Mouse (Mus musculus) megakaryocyte progenitor cell, adult 5-6 weeks (primary cell): ENCODE results near the gene C1s2. TPM values are rescaled to one million over a fixed set of nuclear protein-coding genes. Genes with fewer than 3 reads are reported as not detected.
A peak's percentile ranks its signal among the peaks of the same experiment; 100 is the strongest.
"Not testable (repeated sequence)": the region's sequence is repeated elsewhere in the genome, so short reads cannot be mapped to it uniquely, and the experiment has no call there.

Source experiments
- ATAC-seq: replicated peaks from 2 replicates; pipeline ENCODE4 v1.8.0; 2016; ENCODE audit warnings: mild to moderate bottlenecking, moderate TSS enrichment, inconsistent platforms; ENCODE audit not compliant: poor library complexity
- total RNA-seq, 2 experiments: library from RNA; stranded (forward) in 1 of 2; stranded (reverse) in 1 of 2; fragments of 157-497, 149-512 nt in 1 of 2; fragments of 200-1000 nt in 1 of 2; gene quantifications; 2 replicates each; pipeline versions ENCODE4 v1.2.3 to v1.2.4; 2015 to 2017

Gene C1s2
- total RNA-seq, 2 experiments from 2014 or later, result not detected

DNA sequence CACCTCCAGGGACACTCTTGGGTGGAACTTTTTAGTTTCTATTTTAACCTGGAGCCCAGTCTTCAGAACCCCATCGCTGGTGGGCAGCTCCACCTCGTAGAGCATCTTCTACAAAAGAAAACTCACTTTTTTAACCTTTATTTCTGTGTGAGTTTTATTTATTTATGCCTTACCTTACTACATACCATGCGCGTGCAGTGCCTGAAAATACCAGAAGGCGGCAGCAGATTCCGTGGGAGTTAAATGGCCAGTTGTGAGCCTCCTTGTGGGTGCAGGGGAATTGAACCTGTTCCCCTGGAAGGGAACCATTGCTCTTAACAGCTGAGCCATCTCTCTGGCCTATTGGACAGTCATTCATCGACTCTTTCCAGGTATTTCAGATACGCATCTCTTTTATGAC lies 5.1 kb upstream of the C1s2 start:
- peak; percentile 71 for ATAC-seq

DNA sequence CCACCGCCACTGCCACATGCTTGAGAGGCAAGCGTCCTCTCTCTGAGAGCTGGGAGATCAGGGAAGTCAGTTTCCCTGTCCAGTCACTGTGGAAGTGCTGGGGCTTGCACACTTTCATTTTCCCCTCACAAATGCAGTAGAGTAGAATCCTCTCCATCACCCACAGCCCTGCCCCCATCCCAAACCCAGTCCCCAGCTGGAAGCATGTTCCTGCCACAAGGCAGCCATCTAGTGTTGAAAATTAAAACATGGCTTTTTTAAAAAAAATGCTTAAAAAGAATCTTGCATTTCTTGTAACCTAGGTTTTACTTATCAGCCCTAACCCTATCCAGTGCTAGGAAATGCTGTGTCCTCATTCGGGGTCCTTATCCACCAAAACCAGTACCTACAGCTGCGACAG lies 4.2 kb upstream of the C1s2 start:
- peak; percentile 26 for ATAC-seq

DNA sequence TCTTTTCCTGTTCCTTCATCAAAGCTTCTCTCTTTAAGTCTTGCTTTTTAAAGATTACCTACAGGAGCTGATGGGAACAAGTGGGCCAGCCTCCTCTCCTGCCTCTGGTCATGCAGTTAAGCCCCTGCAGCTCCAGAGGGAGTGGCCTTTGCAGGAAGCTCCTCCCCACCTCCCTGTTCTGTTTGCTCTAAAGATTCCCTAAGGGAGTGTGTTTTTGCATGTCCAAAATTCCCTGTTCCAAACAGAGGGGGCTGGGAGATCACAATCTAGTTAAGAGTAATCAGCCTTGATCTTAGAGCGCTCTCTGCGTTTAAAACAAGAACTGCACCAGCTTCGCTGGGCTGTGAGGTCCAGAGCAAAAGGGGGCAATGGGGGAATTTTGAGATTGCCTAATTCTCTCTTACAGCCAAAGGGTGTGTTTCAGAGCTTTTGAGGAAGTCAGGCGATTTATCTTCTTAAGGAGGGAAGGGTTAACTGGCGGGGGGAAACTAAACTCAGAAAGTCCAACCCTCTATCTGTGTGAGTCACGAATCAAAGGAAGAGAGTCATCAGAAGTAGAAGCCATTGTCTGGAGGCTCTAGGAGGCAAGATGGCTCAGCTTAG lies 1.1 kb upstream of the C1s2 start:
- peak; percentile 74 for ATAC-seq

DNA sequence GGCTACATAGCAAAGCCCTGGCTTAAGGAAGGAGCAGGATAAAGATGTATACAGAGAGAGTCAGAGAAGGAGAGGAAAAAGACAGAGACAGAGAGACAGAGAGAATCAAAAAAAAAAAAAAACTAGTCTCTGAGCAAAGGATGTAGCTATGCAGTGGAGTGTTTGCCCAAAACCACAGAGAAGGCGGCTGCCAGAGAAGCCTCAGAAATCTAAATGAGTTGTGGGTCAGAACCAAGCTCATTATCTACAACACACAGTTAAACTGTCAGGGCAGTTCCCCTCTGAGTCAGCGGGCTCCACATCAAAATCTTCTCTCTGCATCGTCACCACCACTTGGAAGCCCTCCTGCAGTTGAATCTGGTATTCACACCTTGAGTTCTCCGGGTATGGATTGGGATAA lies 5.1 kb downstream of the C1s2 start:
- peak; percentile 48 for ATAC-seq

DNA sequence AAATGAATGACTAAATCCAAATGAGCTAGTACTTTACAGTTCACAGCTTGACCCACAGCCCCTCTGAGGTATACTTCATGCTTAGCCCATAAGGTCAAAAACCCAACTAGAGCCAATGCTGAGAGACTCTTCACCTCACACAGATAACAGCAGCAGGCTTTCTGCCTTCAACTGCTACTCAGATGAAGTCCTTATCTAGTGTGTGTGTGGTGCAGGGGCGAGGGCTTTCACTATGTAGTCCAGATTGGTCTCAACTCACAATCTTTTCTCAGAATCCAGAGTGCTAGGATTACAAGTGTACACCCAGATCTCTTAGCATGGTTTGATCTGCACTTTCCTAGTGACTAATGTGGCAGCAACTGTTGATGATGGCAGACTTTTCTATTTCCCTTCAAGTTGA lies 9.7 kb downstream of the C1s2 start:
- ATAC-seq, result peak; percentile 57

DNA sequence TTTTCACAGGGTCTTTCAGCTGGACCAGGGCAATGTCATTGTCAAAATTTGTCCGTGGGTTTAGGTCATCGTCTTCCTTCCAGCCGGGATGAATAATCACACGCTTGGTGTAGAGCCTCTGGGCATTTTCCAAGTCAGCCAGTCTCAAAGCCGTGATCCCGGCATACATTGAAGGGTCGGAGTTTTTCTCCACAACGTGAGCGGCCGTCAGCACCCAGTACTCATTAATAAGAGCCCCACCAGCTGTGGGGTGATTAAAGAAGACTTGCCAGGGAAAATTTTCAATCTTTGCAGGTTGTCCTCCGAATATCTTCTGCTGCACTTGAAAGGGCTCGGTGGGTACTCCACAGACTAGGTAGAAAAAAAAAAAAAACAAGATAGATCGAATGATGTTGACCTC lies 10.3 kb downstream of the C1s2 start:
- ATAC-seq, result no peak

DNA sequence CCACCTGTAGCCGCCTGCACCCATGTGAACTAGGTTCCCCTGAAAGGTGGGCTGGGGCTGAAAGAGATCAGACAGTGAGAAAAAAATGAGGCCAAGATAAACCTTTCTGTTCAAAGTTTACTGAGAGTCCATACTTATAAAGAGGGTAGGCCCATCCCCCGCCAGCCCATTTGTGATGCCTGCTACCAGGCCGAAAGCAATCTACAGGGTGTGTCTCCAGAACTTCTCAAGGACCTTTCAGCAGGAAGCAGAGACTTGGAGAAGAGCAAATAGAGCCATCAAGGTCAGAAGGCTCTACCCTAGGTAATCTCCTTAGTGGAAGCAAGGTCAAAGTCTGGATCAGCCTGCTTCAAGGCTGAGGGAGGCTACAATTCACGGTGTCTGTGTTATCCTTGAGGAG lies 33.9 kb downstream of the C1s2 start:
- no peak for ATAC-seq

DNA sequence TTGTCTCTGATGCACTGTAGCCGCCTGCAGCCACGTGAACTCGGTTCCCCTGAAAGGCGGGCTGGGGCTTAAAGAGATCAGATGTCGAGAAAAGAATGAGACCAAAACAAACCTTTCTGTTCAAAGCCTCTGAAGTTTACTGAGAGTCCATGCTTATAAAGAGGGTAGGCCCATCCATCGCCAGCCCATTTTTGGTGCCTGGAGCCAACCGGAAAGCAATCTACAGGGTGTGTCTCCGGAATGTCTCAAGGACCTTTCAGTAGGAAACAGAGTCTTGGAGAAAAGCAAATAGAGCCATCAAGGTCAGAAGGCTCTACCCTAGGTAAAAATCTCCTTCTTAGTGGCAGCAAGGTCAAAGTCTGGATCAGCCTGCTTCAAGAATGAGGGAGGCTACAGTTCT lies 42.8 kb downstream of the C1s2 start:
- ATAC-seq, result no peak

DNA sequence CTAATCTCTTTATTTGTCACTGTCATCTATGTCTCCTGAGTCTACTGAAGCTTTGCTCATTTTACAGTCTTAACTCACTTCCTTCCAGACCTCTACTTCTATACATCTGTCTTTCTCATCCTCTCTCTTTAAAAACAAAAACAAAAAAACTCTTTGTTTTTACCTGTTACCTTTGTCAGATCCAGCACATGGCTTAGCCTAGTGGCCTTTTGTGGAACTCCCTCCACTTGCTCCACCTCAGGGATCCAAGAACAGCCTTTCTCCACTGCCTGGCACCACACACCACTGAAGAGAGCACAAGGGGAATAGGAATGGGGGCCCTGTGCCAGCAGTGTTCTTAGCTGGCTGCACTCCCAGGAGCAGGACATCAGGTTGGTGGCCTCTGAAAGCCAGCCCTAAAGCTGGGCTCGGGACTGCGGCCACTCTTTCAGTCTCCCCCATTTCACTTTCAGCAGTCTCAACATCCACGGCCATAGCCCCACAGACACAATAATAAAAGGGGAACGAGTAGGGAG lies 43.6 kb downstream of the C1s2 start:
- no peak for ATAC-seq

DNA sequence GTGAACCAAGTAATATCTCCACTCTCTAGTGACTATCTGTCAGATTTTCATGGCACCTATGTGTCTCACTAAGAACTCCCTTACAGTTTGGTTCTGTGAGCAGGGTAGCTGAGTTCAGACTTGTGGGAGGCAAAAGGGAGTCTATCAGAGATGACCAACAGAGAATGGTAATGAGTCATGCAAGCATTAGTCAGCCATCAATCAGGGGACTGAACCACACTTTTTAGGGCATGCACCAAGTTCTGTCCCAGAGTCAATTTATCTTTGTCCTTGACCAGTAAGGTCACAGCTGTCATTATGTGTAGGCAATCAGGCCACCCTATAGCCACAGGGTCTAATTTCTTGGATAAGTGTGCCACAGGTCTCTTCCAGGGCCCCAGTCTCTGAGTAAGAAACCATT lies 47.1 kb downstream of the C1s2 start:
- ATAC-seq, result no peak

DNA sequence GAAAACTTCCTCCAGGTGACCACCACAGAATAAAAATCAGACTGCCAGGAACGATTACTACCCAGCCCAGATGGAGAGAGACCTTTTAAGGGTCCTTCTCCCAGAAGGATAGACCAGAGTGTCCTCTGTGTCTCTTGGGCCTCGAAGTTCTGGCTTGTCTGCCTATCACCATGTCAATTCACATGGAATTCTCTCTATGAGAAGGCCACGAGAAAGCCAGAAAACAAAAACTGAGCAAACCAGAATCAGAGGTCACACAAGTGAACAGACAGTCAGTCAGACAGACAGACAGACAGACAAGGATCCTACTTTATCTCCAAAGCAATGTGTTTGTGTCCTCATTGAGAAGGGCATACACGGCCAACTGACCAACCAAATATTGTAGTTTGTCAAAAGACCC lies 49.6 kb downstream of the C1s2 start:
- ATAC-seq, result no peak

DNA sequence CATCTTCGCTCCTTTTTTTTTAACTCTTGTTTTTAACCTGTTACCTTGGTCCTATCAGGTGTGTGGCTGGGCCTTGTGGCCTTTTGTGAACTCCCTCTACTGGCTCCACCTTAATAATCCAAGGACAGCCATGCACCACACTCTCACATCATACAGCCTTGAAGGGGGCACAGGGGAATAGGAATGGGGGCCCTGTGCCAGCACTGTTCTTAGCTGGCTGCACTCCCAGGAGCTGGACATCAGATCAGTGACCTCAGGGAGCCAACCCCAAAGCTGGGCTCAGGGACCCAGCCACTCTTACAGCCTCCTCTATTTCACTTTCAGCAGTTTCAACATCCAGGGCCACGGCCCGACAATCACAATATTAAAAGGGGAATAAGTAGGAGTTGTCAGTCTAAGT lies 50.1 kb downstream of the C1s2 start:
- no peak for ATAC-seq

DNA sequence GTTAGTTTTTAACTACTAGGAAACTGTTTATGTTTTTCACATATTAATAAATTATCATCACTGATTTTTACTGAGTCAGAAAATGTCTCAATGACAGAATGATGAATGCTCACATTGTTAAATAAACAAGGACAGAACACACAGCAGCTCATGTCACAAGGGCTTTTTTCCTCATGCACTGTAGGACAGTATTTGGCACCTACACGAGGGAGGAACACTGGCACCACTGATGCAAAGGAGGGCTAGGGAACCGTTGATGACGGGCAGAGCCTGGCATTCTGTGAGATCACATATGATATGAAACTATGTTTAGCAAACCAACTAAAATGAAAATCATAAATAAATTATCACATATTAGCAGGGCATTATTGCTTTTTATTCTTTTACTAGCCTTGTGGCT lies 51.0 kb downstream of the C1s2 start:
- ATAC-seq, result no peak

DNA sequence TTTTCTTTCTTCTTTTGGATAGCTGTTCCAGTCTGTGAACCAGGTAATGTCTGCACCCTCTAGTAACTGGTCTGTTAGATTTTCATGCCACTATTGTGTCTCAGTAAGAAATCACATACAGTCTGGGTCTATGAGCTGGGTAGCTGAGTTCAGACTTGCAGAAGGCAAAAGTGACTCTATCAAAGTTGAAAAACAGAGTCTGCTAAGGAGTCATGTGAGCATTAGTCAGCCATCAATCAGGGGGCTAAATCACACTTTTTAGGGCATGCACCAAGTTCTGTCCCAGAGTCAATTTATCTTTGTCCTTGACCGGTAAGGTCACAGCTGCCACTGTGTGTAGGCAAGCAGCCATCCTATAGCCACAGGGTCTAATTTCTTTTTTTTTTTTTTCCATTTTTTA lies 53.7 kb downstream of the C1s2 start:
- no peak for ATAC-seq

DNA sequence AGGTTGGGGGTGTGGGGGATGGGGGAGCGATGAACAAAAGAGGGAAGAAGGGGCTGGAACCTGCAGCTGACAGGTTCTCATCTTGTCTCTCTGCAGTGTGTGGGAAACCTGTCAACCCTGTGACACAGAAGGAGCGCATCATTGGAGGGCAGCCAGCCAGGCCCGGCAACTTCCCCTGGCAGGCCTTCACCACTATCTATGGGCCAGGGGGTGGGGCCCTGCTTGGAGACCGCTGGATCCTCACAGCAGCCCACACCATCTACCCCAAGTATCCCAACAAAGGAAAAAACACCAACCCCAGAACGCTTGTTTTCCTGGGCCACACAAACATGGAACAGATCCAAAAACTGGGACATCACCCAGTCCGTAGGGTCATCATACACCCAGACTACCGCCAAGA lies 55.7 kb downstream of the C1s2 start:
- peak; percentile 68 for ATAC-seq

DNA sequence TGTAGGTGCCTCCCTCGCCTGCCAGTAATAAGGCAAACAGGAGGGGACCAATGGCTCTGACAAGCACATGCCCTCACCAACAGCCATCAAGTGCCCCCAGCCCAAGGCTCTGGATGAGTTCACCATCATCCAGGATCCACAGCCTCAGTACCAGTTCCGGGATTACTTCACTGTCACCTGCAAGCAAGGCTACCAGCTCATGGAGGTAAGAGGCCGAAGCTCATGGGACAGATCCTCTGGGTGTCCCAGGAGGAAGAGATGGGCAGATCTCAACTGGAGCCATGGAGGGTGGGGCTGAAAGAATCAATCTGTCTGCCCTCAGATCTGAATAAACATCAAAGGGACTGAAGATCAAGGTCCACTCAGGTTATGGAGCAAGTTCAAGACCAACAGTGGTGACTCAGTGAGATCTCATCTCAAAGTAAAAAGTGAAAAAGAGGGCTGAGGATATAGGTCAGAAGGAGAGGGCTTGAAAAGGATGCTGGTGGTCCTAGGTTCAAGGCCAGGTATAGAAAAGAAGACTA lies 60.7 kb downstream of the C1s2 start:
- ATAC-seq, result not testable (repeated sequence)

Other genes with a start within 250 kb of the C1s2 start
- gene Pex5, start 221.0 kb downstream of the C1s2 start, total RNA-seq (2015), result 15.5 and 20.7 TPM in 2 replicates
- gene Pex5, start 221.0 kb downstream of the C1s2 start, total RNA-seq (2017), result 18.9 and 20.6 TPM in 2 replicates
- 5.1 and 8.7 TPM in 2 replicates for gene Clstn3, start 171.3 kb downstream of the C1s2 start, total RNA-seq (2015)
- gene Clstn3, start 171.3 kb downstream of the C1s2 start, total RNA-seq (2017), result 6.8 and 10.4 TPM in 2 replicates
- 3.3 and 3.5 TPM in 2 replicates for gene C1rl, start 143.0 kb downstream of the C1s2 start, total RNA-seq (2015)
- gene C1rl, start 143.0 kb downstream of the C1s2 start, total RNA-seq (2017), result 5.6 and 6.8 TPM in 2 replicates
- 2.8 and 3.3 TPM in 2 replicates for gene C1ra, start 123.7 kb downstream of the C1s2 start, total RNA-seq (2015)
- 3.5 and 4.0 TPM in 2 replicates for gene C1ra, start 123.7 kb downstream of the C1s2 start, total RNA-seq (2017)
- not detected in 2 replicates for gene C1s1, start 93.7 kb downstream of the C1s2 start, total RNA-seq (2015)
- gene C1s1, start 93.7 kb downstream of the C1s2 start, total RNA-seq (2017), result not detected in 2 replicates
- gene C1rb, start 65.8 kb downstream of the C1s2 start, total RNA-seq (2015), result not detected in 2 replicates
- not detected in 2 replicates for gene C1rb, start 65.8 kb downstream of the C1s2 start, total RNA-seq (2017)
- gene Lpcat3, start 26.9 kb upstream of the C1s2 start, total RNA-seq (2015), result 38.4 and 40.7 TPM in 2 replicates
- gene Lpcat3, start 26.9 kb upstream of the C1s2 start, total RNA-seq (2017), result 27.8 and 28.8 TPM in 2 replicates
- 204 and 205 TPM in 2 replicates for gene Emg1, start 76.1 kb upstream of the C1s2 start, total RNA-seq (2015)
- gene Emg1, start 76.1 kb upstream of the C1s2 start, total RNA-seq (2017), result 304 and 317 TPM in 2 replicates
- 229 and 271 TPM in 2 replicates for gene Phb2, start 76.3 kb upstream of the C1s2 start, total RNA-seq (2015)
- gene Phb2, start 76.3 kb upstream of the C1s2 start, total RNA-seq (2017), result 335 and 374 TPM in 2 replicates
- 115 and 121 TPM in 2 replicates for gene Ptpn6, start 102.6 kb upstream of the C1s2 start, total RNA-seq (2015)
- gene Ptpn6, start 102.6 kb upstream of the C1s2 start, total RNA-seq (2017), result 398 and 466 TPM in 2 replicates
- 171 and 179 TPM in 2 replicates for gene Grcc10, start 105.3 kb upstream of the C1s2 start, total RNA-seq (2015)
- gene Grcc10, start 105.3 kb upstream of the C1s2 start, total RNA-seq (2017), result 99.5 and 133 TPM in 2 replicates
- gene Gm45234, start 119.9 kb upstream of the C1s2 start, total RNA-seq (2015), result not detected in 2 replicates
- gene Gm45234, start 119.9 kb upstream of the C1s2 start, total RNA-seq (2017), result not detected in 2 replicates
- gene Atn1, start 120.4 kb upstream of the C1s2 start, total RNA-seq (2015), result 25.2 and 25.7 TPM in 2 replicates
- gene Atn1, start 120.4 kb upstream of the C1s2 start, total RNA-seq (2017), result 1.2 and 2.9 TPM in 2 replicates
- not detected in 2 replicates for gene Eno2, start 133.6 kb upstream of the C1s2 start, total RNA-seq (2015)
- not detected in 2 replicates for gene Eno2, start 133.6 kb upstream of the C1s2 start, total RNA-seq (2017)
- gene Lrrc23, start 143.6 kb upstream of the C1s2 start, total RNA-seq (2015), result not detected in 2 replicates
- gene Lrrc23, start 143.6 kb upstream of the C1s2 start, total RNA-seq (2017), result 0.17 TPM in 1 of 2 replicates, not detected in the other
- 1.6 and 2.2 TPM in 2 replicates for gene Spsb2, start 172.6 kb upstream of the C1s2 start, total RNA-seq (2015)
- gene Spsb2, start 172.6 kb upstream of the C1s2 start, total RNA-seq (2017), result 6.0 and 9.0 TPM in 2 replicates
- 279 and 298 TPM in 2 replicates for gene Tpi1, start 178.2 kb upstream of the C1s2 start, total RNA-seq (2015)
- 240 and 287 TPM in 2 replicates for gene Tpi1, start 178.2 kb upstream of the C1s2 start, total RNA-seq (2017)
- gene Usp5, start 193.4 kb upstream of the C1s2 start, total RNA-seq (2015), result 42.0 and 46.7 TPM in 2 replicates
- gene Usp5, start 193.4 kb upstream of the C1s2 start, total RNA-seq (2017), result 86.1 and 87.7 TPM in 2 replicates
- gene Cdca3, start 193.5 kb upstream of the C1s2 start, total RNA-seq (2015), result 130 and 145 TPM in 2 replicates
- 149 and 159 TPM in 2 replicates for gene Cdca3, start 193.5 kb upstream of the C1s2 start, total RNA-seq (2017)
- not detected in 2 replicates for gene Gnb3, start 204.2 kb upstream of the C1s2 start, total RNA-seq (2015)
- gene Gnb3, start 204.2 kb upstream of the C1s2 start, total RNA-seq (2017), result not detected in 2 replicates
- gene P3h3, start 221.7 kb upstream of the C1s2 start, total RNA-seq (2015), result 1.3 and 3.5 TPM in 2 replicates
- gene P3h3, start 221.7 kb upstream of the C1s2 start, total RNA-seq (2017), result 1.00 and 2.5 TPM in 2 replicates
- gene Gpr162, start 227.9 kb upstream of the C1s2 start, total RNA-seq (2015), result not detected in 2 replicates
- not detected in 2 replicates for gene Gpr162, start 227.9 kb upstream of the C1s2 start, total RNA-seq (2017)